Mouse (Mus musculus) heart, postnatal 14 days (tissue): ENCODE data around the gene Iscu. TPM values are rescaled to one million over a fixed set of nuclear protein-coding genes. Genes with fewer than 3 reads are reported as not detected.
A peak's percentile ranks its signal among the peaks of the same experiment; 100 is the strongest.
"Not testable (repeated sequence)": the region's sequence is repeated elsewhere in the genome, so short reads cannot be mapped to it uniquely, and the experiment has no call there.

Source experiments
- DNase-seq, 2 experiments: peaks; one replicate each; pipeline ENCODE4 v3.0.0; 2021 to 2022
- intact Hi-C: fragments of 180-260 bp; cut with DNase I; formaldehyde crosslinking; loops from one replicate; pipeline ENCODE4 v1.15.1; 2025
- total RNA-seq, 2 experiments: library from RNA; stranded (reverse); gene quantifications; 2 replicates each; pipeline ENCODE4 v1.2.3; 2021

The Iscu gene
- total RNA-seq, 2 experiments from 2014 or later: 140 to 145 TPM

- intact Hi-C loops: no loop called here
- no peak for DNase-seq
Measured at GRCm38 (mm10) chr5:113748556-113749331, 23.8 kb upstream of the Iscu start.

- intact Hi-C loops: no loop called here
- DNase-seq: no peak
Measured at GRCm38 (mm10) chr5:113751521-113752157, 20.9 kb upstream of the Iscu start.

GRCm38 (mm10) chr5:113755347-113756030 is 17.1 kb upstream of the Iscu start:
- intact Hi-C loops: no loop called here
- DNase-seq: no peak

- intact Hi-C loops: no loop called here
- no peak for DNase-seq
Measured at GRCm38 (mm10) chr5:113761585-113761984, 11.0 kb upstream of the Iscu start.

GRCm38 (mm10) chr5:113764426-113764825 is 8.1 kb upstream of the Iscu start:
- no peak for DNase-seq
- intact Hi-C loops: no loop called here

- intact Hi-C loops: no loop called here
Measured at GRCm38 (mm10) chr5:113765641-113766526, 6.7 kb upstream of the Iscu start.

GRCm38 (mm10) chr5:113768806-113769205 is 3.7 kb upstream of the Iscu start:
- DNase-seq: no peak

More at GRCm38 (mm10) chr5:113765641-113766526, 6.7 kb upstream of the Iscu start:
- DNase-seq: no peak

GRCm38 (mm10) chr5:113771213-113772162 is 1.1 kb upstream of the Iscu start:
- intact Hi-C loops: loop anchor here (2.0 kb wide), 1 partner anchor 183 kb away; no protein-coding TSS in a partner anchor
- DNase-seq: peak; percentile 82 to 85

More at GRCm38 (mm10) chr5:113768806-113769205, 3.7 kb upstream of the Iscu start:
- intact Hi-C loops: loop anchor here (2.0 kb wide), 1 partner anchor 32 kb away; no protein-coding TSS in a partner anchor

- intact Hi-C loops: loop anchor here (2.0 kb wide), 1 partner anchor 182 kb away; no protein-coding TSS in a partner anchor
- DNase-seq: no peak
Measured at GRCm38 (mm10) chr5:113772905-113773519, 464 bp downstream of the Iscu start.

- intact Hi-C loops: loop anchor here (1.0 to 2.0 kb wide), 2 partner anchors 42 to 181 kb away; no protein-coding TSS in a partner anchor
- peak; percentile 91 to 94 for DNase-seq
Measured at GRCm38 (mm10) chr5:113773664-113774063, 1.1 kb downstream of the Iscu start.

- intact Hi-C loops: no loop called here
Measured at GRCm38 (mm10) chr5:113775585-113775984, 3.0 kb downstream of the Iscu start.

GRCm38 (mm10) chr5:113776128-113776895 is 3.8 kb downstream of the Iscu start:
- no peak for DNase-seq
- intact Hi-C loops: no loop called here

More at GRCm38 (mm10) chr5:113775585-113775984, 3.0 kb downstream of the Iscu start:
- no peak for DNase-seq

- no peak for DNase-seq
- intact Hi-C loops: no loop called here
Measured at GRCm38 (mm10) chr5:113776896-113777226, 4.3 kb downstream of the Iscu start.

GRCm38 (mm10) chr5:113777728-113778127 is 5.2 kb downstream of the Iscu start:
- intact Hi-C loops, DNase-seq: not testable (repeated sequence)

GRCm38 (mm10) chr5:113779569-113779968 is 7.0 kb downstream of the Iscu start:
- DNase-seq: no peak
- intact Hi-C loops: no loop called here

GRCm38 (mm10) chr5:113780082-113780752 is 7.7 kb downstream of the Iscu start:
- DNase-seq: no peak
- intact Hi-C loops: no loop called here

GRCm38 (mm10) chr5:113780763-113781162 is 8.2 kb downstream of the Iscu start:
- intact Hi-C loops: no loop called here
- no peak for DNase-seq
